Mouse (Mus musculus) kidney, adult 2 months (tissue): ENCODE data around the gene Cdca8. TPM values are rescaled to one million over a fixed set of nuclear protein-coding genes. Genes with fewer than 3 reads are reported as not detected.
A peak's percentile ranks its signal among the peaks of the same experiment; 100 is the strongest.

Experiments used
- DNase-seq: peaks from one replicate; pipeline ENCODE4 v3.0.0; 2021
- H3K27ac ChIP-seq: fragments of 200-500 bp; 2 replicates; pipeline ENCODE4 v1.5.1; 2012; ENCODE audit warnings: low read depth, low read length, control low read depth, inconsistent platforms; ENCODE audit not compliant: insufficient read depth
- H3K27me3 ChIP-seq: fragments of 200-500 bp; replicated peaks from 2 replicates; pipeline ENCODE4 v1.6.1; 2012; ENCODE audit warnings: mild to moderate bottlenecking, moderate library complexity, low read length, inconsistent platforms; ENCODE audit not compliant: control insufficient read depth, insufficient read depth
- H3K36me3 ChIP-seq: fragments of 200-500 bp; 2 replicates; pipeline ENCODE4 v1.6.1; 2012; ENCODE audit warnings: mild to moderate bottlenecking, moderate library complexity, low read length, inconsistent platforms; ENCODE audit not compliant: control insufficient read depth, insufficient read depth
- H3K4me1 ChIP-seq: fragments of 200-500 bp; 2 replicates; pipeline ENCODE4 v1.6.1; 2011; ENCODE audit warnings: low read length; ENCODE audit not compliant: control insufficient read depth, insufficient read depth
- H3K4me3 ChIP-seq: fragments of 200-500 bp; 2 replicates; pipeline ENCODE4 v1.5.1; 2011; ENCODE audit warnings: mild to moderate bottlenecking, low read depth, low read length, control low read depth; ENCODE audit not compliant: insufficient read depth
- CTCF ChIP-seq: fragments of 200-500 bp; conservative IDR thresholded peaks from 2 replicates; pipeline ENCODE4 v1.5.1; 2011; ENCODE audit warnings: low read depth, mild to moderate bottlenecking, control low read depth, low read length, moderate library complexity, mixed read lengths; ENCODE audit not compliant: insufficient read depth, insufficient read length
- POLR2A ChIP-seq: fragments of 200-500 bp; IDR thresholded peaks from one replicate; pipeline ENCODE4 v1.6.1; 2011; ENCODE audit warnings: low read depth, low read length, control low read depth
- WGBS: fragments of 180-500 bp; shearing (Covaris S2); methylation state at CpG from one replicate; pipeline ENCODE4 v1.1.7; 2018; 5-methylcytosine and 5-hydroxymethylcytosine counted together
- polyA plus RNA-seq: library from polyadenylated mRNA; depleted of rRNA; stranded (reverse); fragments of >200 nt; gene quantifications from 2 replicates; pipeline ENCODE4 v1.2.3, GENCODE M21; 2012

The Cdca8 gene
- polyA plus RNA-seq, 1 experiment = 1.4 TPM

- TF ChIP-seq CTCF (peak; percentile 23; the same call in 1 of the 2 replicates), POLR2A (no peak)
- DNase-seq = no peak
- Histone ChIP-seq H3K36me3 (no peaks in the 10 kb centered on the region), H3K27me3 (0 out of 2 replicates have a peak, but pooled peaks cover 1% of the 10 kb centered on the region), H3K4me3 (no peak overlapping the region), H3K4me1 (no peaks in the 10 kb centered on the region), H3K27ac (no peak overlapping the region)
- 11% methylated on average over 9 of the region's 9 CpGs for WGBS
Measured at GRCm38 (mm10) chr4:124983893-124984526, 44.9 kb upstream of the Cdca8 start.

- Histone ChIP-seq H3K36me3 (no peaks in the 10 kb centered on the region), H3K27ac (no peak overlapping the region), H3K27me3 (no peaks in the 10 kb centered on the region), H3K4me1 (no peaks in the 10 kb centered on the region), H3K4me3 (no peak overlapping the region)
- no peak for TF ChIP-seq CTCF
- TF ChIP-seq POLR2A = no peak
- 35% methylated on average over 5 of the region's 5 CpGs for WGBS
- peak; percentile 26 for DNase-seq
Measured at GRCm38 (mm10) chr4:124978201-124978600, 39.1 kb upstream of the Cdca8 start.

- 76% methylated on average over 2 of the region's 2 CpGs for WGBS
- TF ChIP-seq POLR2A (no peak), CTCF (no peak)
Measured at GRCm38 (mm10) chr4:124973296-124973695, 34.2 kb upstream of the Cdca8 start.

GRCm38 (mm10) chr4:124972316-124972715 is 33.2 kb upstream of the Cdca8 start:
- Histone ChIP-seq H3K4me3 (no peak overlapping the region), H3K27me3 (no peaks in the 10 kb centered on the region), H3K27ac (no peak overlapping the region), H3K4me1 (no peaks in the 10 kb centered on the region), H3K36me3 (no peaks in the 10 kb centered on the region)
- no peak for DNase-seq
- 42% methylated on average over 9 of the region's 9 CpGs for WGBS
- TF ChIP-seq POLR2A = no peak
- TF ChIP-seq CTCF = no peak

More at GRCm38 (mm10) chr4:124973296-124973695, 34.2 kb upstream of the Cdca8 start:
- Histone ChIP-seq H3K36me3 (no peaks in the 10 kb centered on the region), H3K27me3 (no peaks in the 10 kb centered on the region), H3K4me3 (no peak overlapping the region), H3K27ac (no peak overlapping the region), H3K4me1 (no peaks in the 10 kb centered on the region)
- DNase-seq = no peak

- TF ChIP-seq POLR2A (no peak), CTCF (no peak)
- Histone ChIP-seq H3K27me3 (no peaks in the 10 kb centered on the region), H3K4me3 (no peak overlapping the region), H3K4me1 (no peaks in the 10 kb centered on the region), H3K27ac (no peak overlapping the region), H3K36me3 (no peaks in the 10 kb centered on the region)
- 77% methylated on average over 8 of the region's 8 CpGs for WGBS
- DNase-seq = no peak
Measured at GRCm38 (mm10) chr4:124971094-124971493, 32.0 kb upstream of the Cdca8 start.

GRCm38 (mm10) chr4:124970677-124971076 is 31.6 kb upstream of the Cdca8 start:
- Histone ChIP-seq H3K27me3 (no peaks in the 10 kb centered on the region), H3K4me3 (no peak overlapping the region), H3K4me1 (no peaks in the 10 kb centered on the region), H3K27ac (no peak overlapping the region), H3K36me3 (no peaks in the 10 kb centered on the region)
- DNase-seq = no peak
- 43% methylated on average over 5 of the region's 5 CpGs for WGBS
- TF ChIP-seq CTCF = no peak
- TF ChIP-seq POLR2A = no peak

- Histone ChIP-seq H3K36me3 (no peaks in the 10 kb centered on the region), H3K4me3 (no peak overlapping the region), H3K27ac (no peak overlapping the region), H3K27me3 (no peaks in the 10 kb centered on the region), H3K4me1 (no peaks in the 10 kb centered on the region)
- no peak for TF ChIP-seq POLR2A
- no peak for TF ChIP-seq CTCF
- DNase-seq = no peak
- WGBS = 68% methylated on average over 11 of the region's 11 CpGs
Measured at GRCm38 (mm10) chr4:124970194-124970593, 31.1 kb upstream of the Cdca8 start.
